Mouse (Mus musculus) small intestine, adult 2 months (tissue): Measurements from ENCODE around the gene Plekho1. TPM values are rescaled to one million over a fixed set of nuclear protein-coding genes. Genes with fewer than 3 reads are reported as not detected.
"Not testable (repeated sequence)": the region's sequence is repeated elsewhere in the genome, so short reads cannot be mapped to it uniquely, and the experiment has no call there.

Source experiments
- H3K27ac ChIP-seq: fragments of 200-500 bp; 2 replicates; pipeline ENCODE4 v1.5.1; 2012; ENCODE audit warnings: low read depth, low read length, control low read depth, inconsistent platforms; ENCODE audit not compliant: insufficient read depth
- H3K27me3 ChIP-seq: fragments of 200-500 bp; 2 replicates; pipeline ENCODE4 v1.6.1; 2012; ENCODE audit warnings: mild to moderate bottlenecking, moderate library complexity, low read length, inconsistent platforms; ENCODE audit not compliant: control insufficient read depth, insufficient read depth
- H3K36me3 ChIP-seq: fragments of 200-500 bp; 2 replicates; pipeline ENCODE4 v1.6.1; 2012; ENCODE audit warnings: mild to moderate bottlenecking, low read length, control low read depth, inconsistent platforms; ENCODE audit not compliant: control insufficient read depth, insufficient read depth
- H3K4me1 ChIP-seq: fragments of 200-500 bp; 2 replicates; pipeline ENCODE4 v1.6.1; 2012; ENCODE audit warnings: low read length, inconsistent platforms, mixed read lengths; ENCODE audit not compliant: control insufficient read depth, insufficient read depth, insufficient read length
- H3K4me3 ChIP-seq: fragments of 200-500 bp; 2 replicates; pipeline ENCODE4 v1.5.1; 2012; ENCODE audit warnings: low read depth, mild to moderate bottlenecking, control low read depth, inconsistent platforms, low read length, moderate library complexity
- CTCF ChIP-seq: fragments of 200-500 bp; IDR thresholded peaks from 2 replicates; pipeline ENCODE4 v1.5.1; 2012; ENCODE audit warnings: low read depth, mild to moderate bottlenecking, control low read depth, inconsistent platforms, low read length, moderate library complexity, mixed read lengths; ENCODE audit not compliant: insufficient replicate concordance, insufficient read length; ENCODE audit errors: extremely low read depth
- POLR2A ChIP-seq: fragments of 200-500 bp; IDR thresholded peaks from 2 replicates; pipeline ENCODE4 v1.6.1; 2012; ENCODE audit warnings: low read depth, mild to moderate bottlenecking, control low read depth, inconsistent platforms, low read length, moderate library complexity
- WGBS: fragments of 180-500 bp; shearing (Covaris S2); methylation state at CpG from one replicate; pipeline ENCODE4 v1.1.7; 2018; 5-methylcytosine and 5-hydroxymethylcytosine counted together
- polyA plus RNA-seq: library from polyadenylated mRNA; depleted of rRNA; stranded (reverse); fragments of >200 nt; gene quantifications from 2 replicates; pipeline ENCODE4 v1.2.3, GENCODE M21; 2012

Gene Plekho1
- polyA plus RNA-seq, 1 experiment, result 31.3 TPM

DNA sequence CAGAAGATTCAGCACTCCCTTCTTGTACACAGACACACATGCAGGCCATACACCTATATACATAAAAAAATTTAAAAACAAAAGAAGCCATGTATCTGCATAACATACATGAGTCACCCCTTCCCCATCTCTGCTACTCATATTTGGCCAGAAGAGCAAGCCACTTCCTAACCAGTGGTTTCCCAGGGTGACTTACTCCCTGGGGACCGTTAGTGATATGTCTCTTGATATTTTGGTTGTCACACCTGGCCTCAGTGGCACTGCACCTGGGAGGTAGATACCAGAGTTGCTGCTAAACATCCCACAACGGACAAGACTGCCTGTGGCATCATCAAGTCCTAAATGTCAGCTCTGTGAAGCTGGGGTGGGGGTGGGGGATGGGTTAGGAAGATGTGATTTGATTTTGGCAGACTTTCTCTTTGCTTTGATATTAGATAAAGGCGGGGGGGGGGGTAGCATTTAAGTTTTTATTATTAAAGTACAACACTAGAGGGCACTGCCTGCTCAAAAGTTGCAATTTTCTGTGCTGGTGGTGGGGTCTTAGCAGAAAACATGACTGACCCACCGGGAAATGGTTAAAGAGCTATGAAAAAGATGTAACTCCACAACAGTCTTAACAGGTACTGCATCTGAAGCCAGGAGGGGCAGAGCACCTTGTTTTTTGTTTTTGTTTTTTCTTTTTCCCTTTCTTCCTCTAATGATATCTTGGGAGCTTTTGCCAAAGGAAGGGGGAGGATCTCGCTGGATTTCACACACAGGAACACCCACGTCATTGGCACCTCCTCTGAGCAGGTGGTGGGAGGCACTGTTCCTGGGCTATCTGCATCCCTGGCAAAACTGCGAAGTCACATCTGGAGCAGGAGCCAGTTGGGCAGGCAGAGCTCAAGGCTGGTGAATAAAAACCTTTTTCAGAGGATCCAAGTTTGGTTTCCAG is 30.0 kb downstream of the Plekho1 start:
- Histone ChIP-seq H3K36me3 (no peaks in the 10 kb centered on the region), H3K27ac (no peak overlapping the region), H3K4me1 (no peaks in the 10 kb centered on the region), H3K27me3 (no peaks in the 10 kb centered on the region; the same call in 1 of the 2 replicates), H3K4me3 (no peak overlapping the region)
- 4% methylated on average over 7 of the region's 7 CpGs for WGBS
- TF ChIP-seq CTCF (no peak), POLR2A (no peak)

DNA sequence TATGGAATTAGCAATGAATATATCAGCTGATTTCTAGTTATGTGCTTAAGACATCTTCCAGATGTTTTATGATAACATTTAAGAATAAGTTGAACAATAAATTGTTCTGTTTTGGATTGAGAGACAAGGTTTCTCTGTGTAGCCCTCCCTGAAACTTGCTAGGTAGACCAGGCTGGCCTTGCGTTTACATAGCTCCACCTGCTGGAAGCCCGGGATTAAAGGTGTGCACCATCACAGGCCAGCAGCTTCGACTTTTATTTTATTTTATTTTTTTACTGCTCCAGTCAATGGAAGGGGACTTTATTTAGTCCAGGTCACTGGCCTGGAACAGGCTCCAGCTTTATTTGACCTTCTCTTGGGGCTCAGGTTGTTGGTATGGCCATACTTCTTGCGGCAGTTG is 32.1 kb downstream of the Plekho1 start:
- Histone ChIP-seq H3K4me1 (no peaks in the 10 kb centered on the region), H3K36me3 (no peaks in the 10 kb centered on the region), H3K4me3 (no peak overlapping the region), H3K27ac (no peak overlapping the region), H3K27me3 (no peaks in the 10 kb centered on the region; the same call in 1 of the 2 replicates)
- TF ChIP-seq CTCF (peak; percentile 63; the same call in 1 of the 2 replicates), POLR2A (no peak)
- 29% methylated on average over 4 of the region's 4 CpGs for WGBS

DNA sequence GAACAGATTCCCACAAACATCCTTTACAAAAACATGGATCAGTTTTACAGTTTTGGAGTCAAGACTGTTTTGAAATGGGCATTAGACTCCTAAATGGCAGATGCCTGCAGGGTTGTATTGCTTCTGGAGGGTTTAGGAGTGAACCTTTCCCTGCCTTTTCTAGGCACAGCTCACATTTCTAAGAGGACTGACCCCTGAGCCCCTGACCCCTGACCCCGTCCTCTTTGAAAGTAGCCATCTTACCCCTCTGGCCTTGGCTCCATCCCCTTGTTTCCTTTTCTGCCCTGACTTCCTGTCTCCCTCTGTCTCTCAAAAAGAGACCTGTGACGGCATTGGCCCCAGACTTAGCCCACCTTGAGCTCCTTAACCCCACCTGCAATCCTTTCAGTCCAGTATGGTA is 32.6 kb downstream of the Plekho1 start:
- 57% methylated on average over 2 of the region's 2 CpGs for WGBS
- H3K27ac ChIP-seq, result no peak overlapping the region
- no peak overlapping the region for H3K4me3 ChIP-seq
- H3K27me3 ChIP-seq, result no peaks in the 10 kb centered on the region; the same call in 1 of the 2 replicates
- H3K36me3 ChIP-seq, result no peaks in the 10 kb centered on the region
- no peaks in the 10 kb centered on the region for H3K4me1 ChIP-seq
- TF ChIP-seq CTCF (no peak), POLR2A (no peak)

- not testable (repeated sequence) for H3K4me1 ChIP-seq, H3K27ac ChIP-seq, H3K36me3 ChIP-seq, H3K4me3 ChIP-seq, H3K27me3 ChIP-seq
- WGBS, result 82% methylated on average over 8 of the region's 8 CpGs
Measured at GRCm38 (mm10) chr3:95962182-95962581, 33.6 kb downstream of the Plekho1 start.

GRCm38 (mm10) chr3:95959807-95960206 is 36.0 kb downstream of the Plekho1 start:
- H3K36me3 ChIP-seq, result no peaks in the 10 kb centered on the region
- TF ChIP-seq CTCF (no peak), POLR2A (no peak)
- no peak overlapping the region for H3K27ac ChIP-seq
- no peaks in the 10 kb centered on the region; the same call in 1 of the 2 replicates for H3K27me3 ChIP-seq
- no peak overlapping the region for H3K4me3 ChIP-seq
- 90% methylated on average over 1 of the region's 1 CpGs for WGBS
- no peaks in the 10 kb centered on the region for H3K4me1 ChIP-seq

- Histone ChIP-seq H3K27ac (no peak overlapping the region), H3K4me1 (no peaks in the 10 kb centered on the region), H3K4me3 (no peak overlapping the region), H3K27me3 (no peaks in the 10 kb centered on the region; the same call in 1 of the 2 replicates), H3K36me3 (no peaks in the 10 kb centered on the region)
- no peak for TF ChIP-seq POLR2A
- TF ChIP-seq CTCF, result no peak
- 81% methylated on average over 5 of the region's 5 CpGs for WGBS
Measured at GRCm38 (mm10) chr3:95959082-95959481, 36.7 kb downstream of the Plekho1 start.

DNA sequence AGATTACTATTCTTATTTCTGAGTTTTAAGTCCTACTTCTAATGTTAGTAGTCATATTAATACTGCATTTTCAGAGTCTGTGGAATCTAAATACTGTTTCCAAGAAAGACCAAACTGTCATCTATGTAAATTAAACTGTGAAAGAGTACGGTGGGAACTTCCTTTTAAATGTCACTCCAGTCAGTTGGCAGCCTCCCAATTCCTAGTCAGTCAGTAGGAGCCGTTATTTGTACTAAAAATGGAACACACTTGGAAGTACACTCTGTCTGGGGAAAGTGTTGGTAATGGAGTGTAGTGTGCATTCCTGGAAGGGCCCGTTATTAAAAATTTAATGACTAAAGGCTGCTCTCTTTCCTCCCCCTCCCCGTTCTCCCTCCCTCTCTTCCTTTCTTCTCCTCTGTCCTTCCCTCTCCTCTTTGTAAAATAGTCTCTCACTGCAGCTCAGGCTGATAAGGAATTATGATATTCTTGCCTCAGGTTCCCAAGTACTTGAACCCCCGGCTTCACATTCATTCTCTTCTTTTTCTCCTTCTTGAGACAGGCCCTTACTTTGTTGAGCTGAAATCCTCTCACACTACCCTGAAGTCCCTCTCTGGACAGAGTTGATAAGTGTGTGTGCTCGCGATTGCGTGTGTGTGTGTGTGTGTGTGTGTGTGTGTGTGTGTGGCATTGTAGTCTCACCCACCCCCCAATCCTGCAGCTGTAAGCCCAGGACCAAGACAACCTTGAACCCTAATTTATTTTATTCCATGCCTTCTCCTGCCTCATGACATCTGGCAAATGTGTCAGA is 38.2 kb downstream of the Plekho1 start:
- Histone ChIP-seq H3K36me3 (no peaks in the 10 kb centered on the region), H3K4me3 (no peak overlapping the region), H3K27me3 (no peaks in the 10 kb centered on the region; the same call in 1 of the 2 replicates), H3K4me1 (no peaks in the 10 kb centered on the region), H3K27ac (no peak overlapping the region)
- 44% methylated on average over 8 of the region's 8 CpGs for WGBS
- TF ChIP-seq CTCF (no peak), POLR2A (no peak)
